Mouse (Mus musculus) hindbrain, postnatal 0 days (tissue): ENCODE measurements around the gene Tmod1. TPM values are rescaled to one million over a fixed set of nuclear protein-coding genes. Genes with fewer than 3 reads are reported as not detected.

Experiments used
- ATAC-seq: fragments of 200-750 bp; cut with Nextera tagmentation; 2 replicates; pipeline ENCODE4 v1.8.0; 2017; ENCODE audit warnings: mild to moderate bottlenecking, moderate TSS enrichment, moderate library complexity
- DNase-seq: peaks from one replicate; pipeline ENCODE4 v3.0.0-alpha.2; 2015; ENCODE audit warnings: low spot score
- H3K27ac ChIP-seq: fragments of 300-500 bp; sonication (generic); 2 replicates; pipeline ENCODE4 v1.5.1; 2014; ENCODE audit warnings: mild to moderate bottlenecking
- H3K27me3 ChIP-seq: fragments of 300-500 bp; sonication (generic); 2 replicates; pipeline ENCODE4 v1.6.1; 2014; ENCODE audit warnings: low read length, mixed read lengths; ENCODE audit not compliant: insufficient read depth
- H3K36me3 ChIP-seq: fragments of 300-500 bp; sonication (generic); 2 replicates; pipeline ENCODE4 v1.6.1; 2014; ENCODE audit warnings: low read length, mixed read lengths; ENCODE audit not compliant: insufficient read depth
- H3K4me1 ChIP-seq: fragments of 300-500 bp; sonication (generic); 2 replicates; pipeline ENCODE4 v1.6.1; 2014; ENCODE audit warnings: antibody characterized with exemption, low read length, mixed read lengths; ENCODE audit not compliant: insufficient read depth
- H3K4me2 ChIP-seq: fragments of 300-500 bp; sonication (generic); 2 replicates; pipeline ENCODE4 v1.6.1; 2014; ENCODE audit warnings: low read depth, mild to moderate bottlenecking, low read length, moderate library complexity, mixed read lengths
- H3K4me3 ChIP-seq: fragments of 300-500 bp; sonication (generic); 2 replicates; pipeline ENCODE4 v1.5.1; 2014; ENCODE audit warnings: low read length
- H3K9ac ChIP-seq: fragments of 300-500 bp; sonication (generic); replicated peaks from 2 replicates; pipeline ENCODE4 v1.6.1; 2014; ENCODE audit warnings: mild to moderate bottlenecking, low read length, moderate library complexity, mixed read lengths
- H3K9me3 ChIP-seq: fragments of 300-500 bp; sonication (generic); 2 replicates; pipeline ENCODE4 v1.6.1; 2016; ENCODE audit warnings: low read length, mixed read lengths
- CTCF ChIP-seq: IDR thresholded peaks from 2 replicates; pipeline ENCODE4 v1.5.1; 2016; ENCODE audit warnings: antibody characterized with exemption, control low read depth, low read depth
- WGBS: fragments of 180-500 bp; shearing (Covaris S2); extraction: QIAGEN DNeasy Blood & Tissue Kit; methylation state at CpG from one replicate; pipeline ENCODE4 v1.1.7; 2014; 5-methylcytosine and 5-hydroxymethylcytosine counted together
- polyA plus RNA-seq: library from polyadenylated mRNA; unstranded; fragments of >200 nt; fragmentation: Nextera tagmentation; extraction: Ambion mirVana; gene quantifications from 2 replicates; pipeline ENCODE4 v1.2.1, GENCODE M21; 2015
- total RNA-seq: library from RNA; depleted of rRNA; stranded (reverse); fragments of >200 nt; gene quantifications from 2 replicates; pipeline ENCODE4 v1.2.3, GENCODE M21; 2014; rRNA removed

Gene Tmod1
- 0.58 and 1.3 TPM in 2 replicates for total RNA-seq
- 2.3 and 2.5 TPM in 2 replicates for polyA plus RNA-seq

DNA sequence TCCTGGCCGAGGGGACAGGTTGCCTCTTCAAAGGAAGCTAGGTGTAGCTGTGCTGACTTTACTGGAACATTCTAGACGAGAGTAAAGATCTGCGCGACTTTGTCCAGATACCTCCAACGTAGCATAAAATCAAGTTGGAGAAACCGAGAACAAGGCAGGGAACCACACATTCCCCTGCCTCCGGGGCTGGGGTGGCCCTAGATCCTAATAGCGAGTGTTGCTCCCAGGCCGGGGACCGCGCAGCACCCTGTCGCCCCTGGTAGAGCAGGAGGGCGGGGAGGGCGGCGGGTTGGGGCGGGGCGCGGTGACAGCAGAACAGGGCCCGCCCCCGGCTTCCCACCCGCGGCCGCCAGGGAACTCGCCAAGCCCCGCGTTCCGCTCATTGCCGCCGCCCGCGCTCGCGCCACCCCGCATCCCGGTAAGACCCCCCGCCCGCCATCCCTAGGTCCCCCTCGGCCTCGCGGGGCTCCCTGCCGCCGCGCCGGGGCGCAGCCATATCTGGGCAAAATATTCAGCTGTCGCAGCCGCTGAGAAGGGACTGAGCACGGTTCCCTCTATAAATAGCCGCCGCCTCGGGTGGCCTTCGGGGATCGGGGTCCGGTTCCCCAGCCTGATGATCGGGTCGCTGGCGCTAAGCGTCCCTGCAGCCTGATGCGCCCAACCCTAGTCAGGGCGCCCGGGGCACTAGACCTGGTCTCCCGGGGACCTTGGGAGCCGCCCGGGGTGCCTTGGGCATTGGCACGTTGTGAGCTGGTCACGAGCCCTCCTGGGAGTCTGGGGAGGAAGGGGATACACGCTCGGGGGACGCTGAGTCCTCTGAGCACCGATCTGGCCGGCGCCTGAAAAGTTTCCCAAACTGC lies at the start of gene Tmod1:
TSS of gene Tmod1 (plus strand) at position 44 of the 860 bp plus-strand sequence.
- ATAC-seq: peak; percentile 61; the same call in 1 of the 2 replicates
- DNase-seq: peak; percentile 40
- no peak for TF ChIP-seq CTCF
- under 1% methylated on average over 63 of the region's 72 CpGs for WGBS
- peak within 1 kb of the TSS; percentile 100 for H3K4me2 ChIP-seq
- peaks cover 35% of the 10 kb centered on the region for H3K27me3 ChIP-seq
- H3K9me3 ChIP-seq: no peaks in the 10 kb centered on the region
- H3K27ac ChIP-seq: no peak within 1 kb of the TSS
- peak within 1 kb of the TSS; percentile 63 for H3K4me3 ChIP-seq
- H3K9ac ChIP-seq: peak within 1 kb of the TSS; percentile 52
- H3K4me1 ChIP-seq: peaks cover 5% of the 10 kb centered on the region; the same call in 1 of the 2 replicates
- no peaks in the 10 kb centered on the region for H3K36me3 ChIP-seq

DNA sequence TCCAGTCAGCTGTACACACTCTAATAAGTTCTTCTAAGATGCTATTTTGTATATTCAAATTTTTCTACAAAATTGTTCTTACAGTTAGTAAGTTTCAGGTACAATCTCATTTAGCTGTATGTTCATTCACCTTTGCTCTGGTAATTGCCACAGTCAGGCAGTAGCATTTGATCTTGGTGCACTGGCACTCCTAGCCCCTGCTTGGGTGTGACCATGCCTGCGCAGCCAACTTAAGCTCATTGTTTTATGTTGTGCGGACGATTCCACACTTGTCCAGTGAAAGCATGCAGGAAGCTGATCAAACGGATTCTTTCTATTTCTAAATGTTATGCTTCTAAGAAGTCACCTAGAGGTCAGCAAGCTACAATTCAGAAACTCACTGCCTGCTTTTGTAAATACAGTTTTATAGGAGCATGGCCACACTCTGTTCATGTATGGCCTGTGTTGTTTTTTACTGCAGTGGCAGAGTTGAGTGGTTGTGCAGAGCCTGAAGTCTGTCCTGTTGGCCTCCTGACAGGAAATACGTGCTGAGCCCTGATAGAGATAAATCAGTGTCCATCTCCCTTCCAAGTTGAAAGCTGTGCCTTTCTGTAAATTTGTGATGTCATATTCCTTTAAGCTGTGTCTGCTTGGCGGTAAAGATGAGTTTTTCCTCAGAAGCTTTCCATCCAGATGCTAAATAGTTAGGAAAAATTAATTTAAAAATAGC lies 48.2 kb upstream of the Tmod1 start:
- H3K9ac ChIP-seq: no peak overlapping the region
- no peaks in the 10 kb centered on the region for H3K4me1 ChIP-seq
- no peaks in the 10 kb centered on the region for H3K9me3 ChIP-seq
- H3K4me2 ChIP-seq: no peak overlapping the region
- peaks cover 11% of the 10 kb centered on the region; the same call in 1 of the 2 replicates for H3K36me3 ChIP-seq
- 69% methylated on average over 6 of the region's 6 CpGs for WGBS
- no peak for DNase-seq
- no peak overlapping the region for H3K4me3 ChIP-seq
- no peaks in the 10 kb centered on the region for H3K27me3 ChIP-seq
- ATAC-seq: no peak
- no peak overlapping the region for H3K27ac ChIP-seq
- TF ChIP-seq CTCF: no peak

DNA sequence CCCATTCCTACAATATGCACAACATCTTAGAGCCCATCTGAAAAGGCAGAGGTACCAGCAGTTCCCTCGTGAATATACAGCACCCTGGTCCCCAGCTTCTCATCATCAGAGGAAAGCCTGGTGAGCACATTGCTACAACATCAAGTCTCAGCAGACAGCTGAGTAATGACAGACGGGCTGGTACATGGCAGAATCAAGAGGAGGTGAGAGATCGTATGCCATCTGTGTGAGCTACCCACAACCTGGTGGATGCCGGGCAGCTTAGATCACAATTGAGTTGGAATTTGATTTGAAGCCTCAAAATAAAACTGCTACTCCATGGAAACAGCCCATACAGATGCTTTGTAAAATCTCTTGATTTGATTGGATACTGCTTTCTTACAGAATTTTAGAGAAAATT lies 40.2 kb upstream of the Tmod1 start:
- ATAC-seq (no peak), DNase-seq (no peak)
- no peak overlapping the region for H3K9ac ChIP-seq
- TF ChIP-seq CTCF: no peak
- no peaks in the 10 kb centered on the region for H3K9me3 ChIP-seq
- H3K4me2 ChIP-seq: no peak overlapping the region
- H3K27me3 ChIP-seq: no peaks in the 10 kb centered on the region
- H3K27ac ChIP-seq: no peak overlapping the region
- 82% methylated on average over 4 of the region's 4 CpGs for WGBS
- no peaks in the 10 kb centered on the region for H3K4me1 ChIP-seq
- peaks cover 12% of the 10 kb centered on the region for H3K36me3 ChIP-seq
- H3K4me3 ChIP-seq: no peak overlapping the region

DNA sequence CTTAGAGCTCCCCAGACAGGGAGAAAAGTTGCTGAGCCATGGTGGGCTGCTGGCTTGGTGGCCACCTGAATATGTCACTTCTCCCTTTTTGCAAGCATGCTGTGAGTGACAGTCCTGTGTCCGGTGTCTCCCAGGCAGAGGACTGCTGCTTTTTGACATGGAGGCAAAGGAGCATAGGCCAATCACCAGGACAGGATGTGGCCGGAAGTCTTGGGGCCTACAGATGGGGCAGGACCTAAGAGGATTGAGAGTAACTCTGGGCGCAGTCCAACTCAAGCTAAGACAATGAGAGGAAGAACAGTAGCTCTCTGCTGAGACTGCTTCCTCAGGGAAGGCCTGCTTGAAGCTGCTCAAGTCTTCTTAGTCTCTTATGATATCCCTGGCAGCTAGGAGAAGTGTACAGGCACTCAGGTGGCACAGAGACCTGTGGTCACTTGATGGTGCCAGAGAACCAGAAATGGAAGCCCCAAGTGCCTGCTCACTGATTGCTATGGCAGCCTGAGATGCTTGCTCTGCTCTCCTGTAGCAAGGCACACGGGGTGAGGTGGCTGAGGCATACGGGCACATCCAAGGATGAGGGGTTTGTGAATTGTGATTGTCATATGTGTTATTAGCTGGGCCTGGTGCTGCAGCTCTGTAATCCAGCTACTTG lies 30.5 kb upstream of the Tmod1 start:
- no peak for ATAC-seq
- Histone ChIP-seq H3K9ac (no peak overlapping the region), H3K4me1 (no peaks in the 10 kb centered on the region), H3K4me2 (no peak overlapping the region), H3K27me3 (no peaks in the 10 kb centered on the region), H3K4me3 (no peak overlapping the region), H3K9me3 (no peaks in the 10 kb centered on the region), H3K36me3 (peaks cover 42% of the 10 kb centered on the region), H3K27ac (no peak overlapping the region)
- DNase-seq: no peak
- 86% methylated on average over 5 of the region's 5 CpGs for WGBS
- no peak for TF ChIP-seq CTCF

DNA sequence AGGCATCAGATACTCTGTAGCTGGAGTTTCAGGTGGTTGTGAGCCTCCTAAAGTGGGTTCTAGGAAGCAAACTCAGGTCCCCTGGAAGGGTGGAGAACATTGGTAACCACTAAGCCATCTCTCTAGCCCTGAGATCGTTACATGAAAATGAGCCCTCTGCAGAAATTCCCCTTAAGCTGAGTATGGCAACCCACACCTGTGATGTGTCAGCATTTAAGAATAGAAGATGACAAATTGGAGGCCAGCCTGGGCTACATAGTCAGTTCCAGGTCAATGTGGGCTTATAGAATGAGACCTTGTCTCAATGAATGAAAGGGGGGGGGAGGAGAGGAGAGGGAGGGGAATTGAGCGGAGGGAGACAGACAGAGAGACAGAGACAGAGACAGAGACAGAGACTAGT lies 27.0 kb upstream of the Tmod1 start:
- DNase-seq (no peak), ATAC-seq (no peak)
- H3K27me3 ChIP-seq: no peaks in the 10 kb centered on the region
- 85% methylated on average over 2 of the region's 2 CpGs for WGBS
- peaks cover 28% of the 10 kb centered on the region for H3K36me3 ChIP-seq
- H3K27ac ChIP-seq: no peak overlapping the region
- no peak for TF ChIP-seq CTCF
- H3K9me3 ChIP-seq: no peaks in the 10 kb centered on the region
- no peaks in the 10 kb centered on the region for H3K4me1 ChIP-seq
- H3K4me2 ChIP-seq: no peak overlapping the region
- H3K4me3 ChIP-seq: no peak overlapping the region
- no peak overlapping the region for H3K9ac ChIP-seq

DNA sequence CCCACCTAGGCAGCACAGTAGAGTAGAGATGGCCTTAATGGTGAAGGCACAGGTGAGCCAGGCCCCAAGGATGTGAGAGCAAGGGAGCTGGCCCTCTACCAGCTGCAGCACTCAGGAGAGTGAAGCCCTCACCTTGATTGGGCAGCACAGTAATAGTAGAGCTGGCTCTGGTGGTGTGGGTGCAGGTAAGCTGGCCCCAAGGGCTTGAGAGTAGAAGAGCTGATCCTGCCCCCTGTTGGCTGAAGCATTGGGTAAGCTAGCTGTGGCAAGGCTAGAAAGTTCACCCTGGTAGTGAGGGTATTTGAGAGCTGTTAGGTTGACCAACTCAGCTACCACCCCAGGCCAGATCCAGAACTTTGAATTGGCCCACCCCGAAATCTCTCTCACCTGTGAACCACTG lies 23.1 kb upstream of the Tmod1 start:
- Histone ChIP-seq H3K36me3 (peaks cover 10% of the 10 kb centered on the region; the same call in 1 of the 2 replicates), H3K27ac (no peak overlapping the region), H3K4me1 (no peaks in the 10 kb centered on the region), H3K4me2 (no peak overlapping the region), H3K9ac (no peak overlapping the region), H3K9me3 (no peaks in the 10 kb centered on the region), H3K27me3 (no peaks in the 10 kb centered on the region), H3K4me3 (no peak overlapping the region)
- ATAC-seq (no peak), DNase-seq (no peak)
- TF ChIP-seq CTCF: no peak
- WGBS: 84% methylated on average over 1 of the region's 1 CpGs
